Mouse (Mus musculus) right cerebral cortex, postnatal 14 days (tissue): ENCODE results near the gene 3110082I17Rik.
A peak's percentile ranks its signal among the peaks of the same experiment; 100 is the strongest.

ENCODE experiments used
- DNase-seq: peaks from one replicate; pipeline ENCODE4 v3.0.0; 2022

The 3110082I17Rik gene

DNA sequence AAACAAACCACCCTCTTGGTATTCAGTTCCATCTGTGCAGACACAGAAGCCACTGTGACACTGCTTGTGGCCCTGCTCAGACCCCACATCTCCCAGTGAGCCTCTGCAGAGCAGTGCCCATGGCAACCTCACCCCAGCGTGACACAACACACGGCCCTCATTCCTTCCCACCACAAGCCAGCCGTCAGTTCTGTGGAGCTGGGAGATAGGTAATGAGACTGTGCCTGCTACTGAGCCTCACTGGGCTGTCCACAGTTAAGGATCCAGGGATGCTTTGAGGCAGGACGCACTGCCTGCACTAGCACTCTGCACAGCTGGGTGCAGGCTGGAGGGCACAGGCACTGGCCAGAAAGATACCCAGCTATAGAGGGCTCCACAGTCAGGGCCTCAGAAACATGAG, 10.4 kb downstream of the 3110082I17Rik start:
- no peak for DNase-seq

GRCm38 (mm10) chr5:139449161-139449791, 11.1 kb downstream of the 3110082I17Rik start:
- DNase-seq, result no peak

DNA sequence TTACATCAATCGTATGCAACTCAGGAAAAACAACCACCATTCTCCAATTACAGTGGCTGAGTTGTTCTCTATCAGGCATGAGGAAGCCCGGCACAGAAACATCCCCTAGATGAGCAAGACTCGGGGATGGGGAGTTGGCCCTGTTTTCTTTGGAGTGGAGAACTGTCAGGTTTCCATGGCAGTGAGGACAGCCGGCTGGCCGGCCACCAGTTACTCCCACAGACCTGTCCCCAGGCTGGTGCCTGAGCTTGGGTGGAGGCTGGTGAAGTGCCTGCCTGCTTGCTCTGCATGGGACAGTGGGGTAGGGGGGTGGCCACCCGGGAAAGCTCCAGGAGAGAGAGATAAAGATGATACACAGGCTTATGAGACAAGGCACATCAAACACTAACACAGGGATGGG, 12.3 kb downstream of the 3110082I17Rik start:
- DNase-seq, result no peak

GRCm38 (mm10) chr5:139445258-139445657, 15.1 kb downstream of the 3110082I17Rik start:
- no peak for DNase-seq

- DNase-seq, result no peak
Measured at GRCm38 (mm10) chr5:139442962-139443361, 17.4 kb downstream of the 3110082I17Rik start.

GRCm38 (mm10) chr5:139442428-139442827, 17.9 kb downstream of the 3110082I17Rik start:
- no peak for DNase-seq

GRCm38 (mm10) chr5:139441726-139442018, 18.7 kb downstream of the 3110082I17Rik start:
- DNase-seq, result no peak

GRCm38 (mm10) chr5:139440926-139441725, 19.2 kb downstream of the 3110082I17Rik start:
- no peak for DNase-seq

GRCm38 (mm10) chr5:139440451-139440850, 19.9 kb downstream of the 3110082I17Rik start:
- no peak for DNase-seq

GRCm38 (mm10) chr5:139438440-139438839, 21.9 kb downstream of the 3110082I17Rik start:
- DNase-seq, result no peak

GRCm38 (mm10) chr5:139437769-139438168, 22.6 kb downstream of the 3110082I17Rik start:
- DNase-seq, result no peak

DNA sequence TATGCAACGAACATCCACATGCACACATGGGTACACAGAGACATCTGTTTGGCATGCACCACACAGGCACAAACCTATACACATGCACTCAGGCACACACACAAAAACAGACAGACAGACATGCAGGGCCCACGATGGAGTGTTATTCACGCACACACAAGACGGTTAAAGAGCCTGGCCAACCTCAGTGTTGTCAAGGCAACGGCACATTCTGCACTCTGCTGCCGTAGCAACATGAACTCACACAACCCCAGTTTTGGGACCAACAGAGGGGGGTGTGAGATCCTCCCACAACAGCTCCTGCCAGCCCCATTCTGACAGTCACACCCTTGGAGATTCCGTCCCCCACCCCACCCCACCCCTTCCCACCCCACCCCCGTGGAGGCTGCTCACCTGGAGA, 25.4 kb downstream of the 3110082I17Rik start:
- peak; percentile 63 for DNase-seq

DNA sequence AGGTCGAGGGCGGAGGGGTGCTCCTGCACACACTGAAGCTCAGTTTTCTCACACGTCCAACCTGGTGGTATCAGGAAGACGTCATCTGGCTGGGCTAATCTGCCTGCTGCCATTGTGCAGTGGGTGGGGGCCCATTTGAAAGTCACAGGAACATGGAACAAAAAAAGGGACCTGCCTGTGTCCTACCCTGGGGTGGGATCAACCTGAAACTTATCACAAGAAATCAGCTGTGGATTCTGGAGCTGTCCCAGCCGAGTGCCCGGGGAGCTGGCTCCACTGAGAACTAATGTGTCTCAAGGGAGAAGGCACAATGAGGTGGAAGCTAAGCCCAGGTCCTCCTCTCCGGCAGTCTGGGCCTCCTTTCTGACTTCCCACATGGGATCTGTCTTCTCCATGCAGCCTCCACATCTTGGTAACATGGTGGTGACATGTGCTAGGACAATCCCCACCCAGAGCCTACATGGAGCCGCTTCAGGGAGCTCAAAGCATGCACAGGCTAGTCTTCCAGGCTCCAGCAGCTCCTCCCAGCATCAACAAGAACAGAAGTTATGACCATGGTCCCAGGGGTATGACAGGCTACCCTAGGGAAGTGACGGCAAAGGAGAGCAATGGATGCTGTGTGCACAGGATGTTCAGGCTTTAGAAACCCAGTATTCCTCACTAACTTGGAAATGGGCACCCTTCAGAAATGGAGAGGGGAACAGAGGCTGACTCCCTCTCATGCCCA, 26.3 kb downstream of the 3110082I17Rik start:
- DNase-seq, result no peak

- no peak for DNase-seq
Measured at GRCm38 (mm10) chr5:139432747-139433508, 27.4 kb downstream of the 3110082I17Rik start.

DNA sequence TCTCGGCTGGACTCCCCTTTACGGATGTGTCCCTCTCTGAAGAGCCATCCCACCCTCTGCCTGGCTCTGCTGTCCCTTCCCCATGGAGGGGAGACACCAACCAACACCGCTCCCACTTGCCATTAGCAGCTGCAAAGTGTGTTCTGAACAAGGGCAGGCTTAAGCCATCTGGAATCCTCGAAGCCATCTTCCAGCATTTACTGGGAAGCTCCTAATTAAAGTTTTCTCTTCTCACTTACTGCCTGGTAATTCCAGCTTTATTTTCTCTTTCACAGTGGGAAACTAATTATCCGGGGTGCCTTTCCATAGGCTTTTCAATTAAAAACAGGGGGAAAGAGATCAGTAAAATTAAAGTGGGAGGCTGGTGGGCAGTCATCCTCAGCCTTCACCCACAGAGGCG, 28.0 kb downstream of the 3110082I17Rik start:
- DNase-seq, result no peak

- DNase-seq, result no peak
Measured at GRCm38 (mm10) chr5:139429818-139430341, 30.4 kb downstream of the 3110082I17Rik start.

GRCm38 (mm10) chr5:139427989-139428388, 32.3 kb downstream of the 3110082I17Rik start:
- DNase-seq, result no peak

DNA sequence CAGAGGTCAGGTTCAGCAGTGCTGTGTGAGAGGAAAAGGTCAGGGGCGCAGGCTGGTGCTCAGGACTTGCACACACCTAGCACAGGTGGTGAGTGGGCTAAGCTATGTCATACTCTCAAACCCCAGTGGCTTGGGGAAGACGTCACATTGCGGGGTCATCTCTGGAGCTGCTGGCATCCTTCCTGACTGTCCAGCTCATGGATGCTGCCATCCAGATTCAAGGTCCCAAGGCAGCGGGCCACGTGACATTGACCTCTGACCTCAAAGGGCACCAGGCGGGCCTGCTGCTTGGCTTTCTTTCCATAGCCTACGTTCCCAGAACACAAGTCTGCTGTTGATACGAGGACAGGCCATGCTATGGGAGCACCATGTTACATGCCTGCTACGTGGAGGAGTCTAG, 33.3 kb downstream of the 3110082I17Rik start:
- no peak for DNase-seq

DNA sequence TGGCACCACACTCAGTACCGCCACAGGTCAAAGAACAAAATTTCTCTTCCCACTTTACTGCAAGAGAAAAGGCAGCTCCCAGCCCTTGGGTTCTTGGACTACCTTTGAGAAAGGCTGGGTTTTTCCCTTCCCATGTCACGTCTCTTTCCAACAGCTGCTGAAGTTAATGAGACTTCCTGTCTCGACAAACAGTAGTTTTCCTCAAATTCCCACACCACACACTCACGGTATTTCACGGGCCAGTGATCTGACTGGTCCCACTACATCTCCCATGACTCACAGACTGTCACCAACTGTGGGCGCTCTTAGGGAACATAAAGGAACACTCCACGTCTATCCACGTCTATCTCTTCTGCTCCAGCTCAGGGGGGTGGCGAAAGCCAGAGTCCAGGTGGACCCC, 35.1 kb downstream of the 3110082I17Rik start:
- DNase-seq, result no peak

- peak; percentile 61 for DNase-seq
Measured at GRCm38 (mm10) chr5:139423026-139423865, 37.1 kb downstream of the 3110082I17Rik start, which contains the start of gene Gper1. Gene Gper1 (plus strand): TSS chr5:139423151.

DNA sequence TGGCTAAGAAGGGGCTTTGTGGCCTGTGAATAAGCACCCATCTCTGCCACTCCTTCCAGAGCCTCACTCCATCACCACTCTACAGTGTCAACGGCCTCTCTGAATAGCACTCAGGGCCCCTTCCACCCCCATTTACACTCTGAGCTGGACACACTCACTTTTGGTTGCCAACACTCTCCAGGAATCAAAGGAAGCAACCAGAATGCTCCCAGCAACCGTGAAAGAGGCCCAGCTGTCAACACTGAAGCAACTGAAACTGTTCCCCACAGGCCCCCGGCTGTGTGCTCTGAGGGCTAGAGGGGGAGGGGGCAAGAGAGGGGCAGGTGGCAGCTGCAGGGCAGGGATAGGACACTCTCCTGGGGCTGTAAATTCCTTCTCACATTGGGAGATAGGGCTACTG, 41.7 kb downstream of the 3110082I17Rik start:
- DNase-seq, result no peak

GRCm38 (mm10) chr5:139418110-139418509, 42.2 kb downstream of the 3110082I17Rik start:
- no peak for DNase-seq
